Mouse (Mus musculus) olfactory bulb, adult 2 months (tissue): ENCODE measurements around the gene Manba.

Source experiments
- CTCF ChIP-seq: fragments of 200-500 bp; IDR thresholded peaks from 2 replicates; pipeline ENCODE4 v1.5.1; 2012; ENCODE audit warnings: low read depth, mild to moderate bottlenecking, low read length, moderate library complexity; ENCODE audit not compliant: insufficient read depth
- POLR2A ChIP-seq: fragments of 200-500 bp; IDR thresholded peaks from 2 replicates; pipeline ENCODE4 v1.6.1; 2012; ENCODE audit warnings: mild to moderate bottlenecking, low read depth, low read length, moderate library complexity; ENCODE audit not compliant: insufficient read depth

DNA sequence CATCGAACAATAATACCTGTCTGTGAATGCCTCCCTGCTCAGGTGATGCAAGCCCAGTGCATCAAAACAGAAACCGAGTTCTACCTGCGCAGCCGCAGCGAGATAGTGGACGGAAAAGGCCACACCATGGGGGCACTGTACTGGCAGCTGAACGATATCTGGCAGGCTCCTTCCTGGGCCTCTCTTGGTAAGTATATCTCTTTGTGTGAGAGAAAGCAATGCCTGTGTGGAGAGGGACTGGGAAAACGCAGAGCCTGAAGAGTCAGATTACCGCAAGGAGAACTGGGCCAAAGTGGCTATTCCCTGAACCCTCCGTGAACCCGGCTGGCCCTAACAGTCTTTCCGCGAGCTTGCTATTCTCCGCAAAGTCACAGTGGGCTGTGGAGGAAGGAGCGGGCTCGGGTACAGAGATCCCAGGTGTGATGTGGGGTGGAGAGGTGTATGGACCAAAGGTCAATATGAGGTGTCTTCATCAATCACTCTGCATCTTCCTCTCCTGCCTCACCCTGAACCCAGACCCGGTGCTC, 77.8 kb downstream of the Manba start:
- TF ChIP-seq CTCF (no peak), POLR2A (no peak)
